Mouse (Mus musculus): ENCODE measurements around the gene Jak1. TPM values are rescaled to one million over a fixed set of nuclear protein-coding genes. Genes with fewer than 3 reads are reported as not detected.

Jak1 gene
- total and polyA plus RNA-seq, 3 experiments = 37.3 to 41.9 TPM; not detected in 1

- H3K9ac ChIP-seq (ENCODE audit: control insufficient read depth, low read depth, low read length, poor library complexity, severe bottlenecking) = no peak overlapping the region
- H3K79me2 ChIP-seq (ENCODE audit: control insufficient read depth, insufficient read depth, low read length, poor library complexity) = no peaks in the 10 kb centered on the region
- peaks cover 4 to 14% of the 10 kb centered on the region in 2 experiments for H3K4me1 ChIP-seq (ENCODE audit: control insufficient read depth in 1 of 2, insufficient read depth in 2 of 2, low read length in 2 of 2)
- no peak for DNase-seq (ENCODE audit: low read depth, low spot score)
- H3K36me3 ChIP-seq (ENCODE audit: control insufficient read depth in 1 of 2, insufficient read depth in 2 of 2, low read length in 2 of 2) = peaks cover 6 to 7% of the 10 kb centered on the region in 2 experiments
- no peak overlapping the region for H3K27ac ChIP-seq (ENCODE audit: control insufficient read depth, low read depth, low read length)
- TF ChIP-seq KAT2A (conservative IDR thresholded peaks at IDR 0.05; ENCODE audit: low read depth, low read length) (no peak), JUND (IDR thresholded peaks at IDR 0.05; ENCODE audit: low read depth, low read length) (no peak), RCOR1 (IDR thresholded peaks at IDR 0.05; ENCODE audit: low read depth, low read length) (no peak), NRF1 (IDR thresholded peaks at IDR 0.05; ENCODE audit: insufficient read depth, low read depth, low read length, poor library complexity, severe bottlenecking) (no peak), USF1 (IDR thresholded peaks at IDR 0.05; ENCODE audit: low read depth, low read length) (no peak), ELF1 (IDR thresholded peaks at IDR 0.05; ENCODE audit: low read depth, low read length) (no peak)
- H3K4me3 ChIP-seq (ENCODE audit: control insufficient read depth in 1 of 2, insufficient read depth in 1 of 2, low read depth in 2 of 2, low read length in 2 of 2) = no peak overlapping the region
- no peaks in the 10 kb centered on the region for H3K9me3 ChIP-seq (replicated peaks; ENCODE audit: insufficient read depth, low read length)
- H3K27me3 ChIP-seq (ENCODE audit: control insufficient read depth in 1 of 2, insufficient read depth in 2 of 2, low read length in 2 of 2) = no peaks in the 10 kb centered on the region
These were observed 105.8 kb downstream of the Jak1 start for GRCm38 (mm10) chr4:101159191-101159764.

GRCm38 (mm10) chr4:101158282-101158681 is 106.8 kb downstream of the Jak1 start:
- no peaks in the 10 kb centered on the region for H3K27me3 ChIP-seq (ENCODE audit: control insufficient read depth in 1 of 2, insufficient read depth in 2 of 2, low read length in 2 of 2)
- TF ChIP-seq EP300 (IDR thresholded peaks at IDR 0.05; ENCODE audit: low read depth in 1 of 2, low read length in 2 of 2) (no peak), E2F4 (IDR thresholded peaks at IDR 0.05; ENCODE audit: borderline replicate concordance, low read depth, low read length) (no peak), SMC3 (IDR thresholded peaks at IDR 0.05; ENCODE audit: low read depth, low read length) (no peak), MYC (IDR thresholded peaks at IDR 0.05; ENCODE audit: low read depth, low read length) (no peak), ZNF384 (IDR thresholded peaks at IDR 0.05; ENCODE audit: low read depth, low read length) (no peak), GATA1 (IDR thresholded peaks at IDR 0.05; ENCODE audit: low read depth, low read length) (no peak), SIN3A (IDR thresholded peaks at IDR 0.05; ENCODE audit: low read length) (no peak), UBTF (IDR thresholded peaks at IDR 0.05; ENCODE audit: borderline replicate concordance, insufficient read depth, low read depth, low read length) (no peak), ZC3H11A (IDR thresholded peaks at IDR 0.05; ENCODE audit: low read depth, low read length) (no peak), ETS1 (IDR thresholded peaks at IDR 0.05; ENCODE audit: low read depth, low read length) (no peak), USF1 (IDR thresholded peaks at IDR 0.05; ENCODE audit: low read depth, low read length) (no peak), MXI1 (IDR thresholded peaks at IDR 0.05; ENCODE audit: low read depth, low read length) (no peak), MAX (IDR thresholded peaks at IDR 0.05; ENCODE audit: low read length) (no peak), CHD2 (IDR thresholded peaks at IDR 0.05; ENCODE audit: low read length) (no peak), ZMIZ1 (IDR thresholded peaks at IDR 0.05; ENCODE audit: low read depth, low read length) (no peak), MAZ (IDR thresholded peaks at IDR 0.05; ENCODE audit: low read depth, low read length) (no peak)
- DNase-seq (ENCODE audit: low read depth, low spot score) = no peak
- peaks cover 4 to 14% of the 10 kb centered on the region in 2 experiments for H3K4me1 ChIP-seq (ENCODE audit: control insufficient read depth in 1 of 2, insufficient read depth in 2 of 2, low read length in 2 of 2)
- no peak overlapping the region for H3K4me3 ChIP-seq (ENCODE audit: control insufficient read depth in 1 of 2, insufficient read depth in 1 of 2, low read depth in 2 of 2, low read length in 2 of 2)
- no peak overlapping the region for H3K9ac ChIP-seq (ENCODE audit: control insufficient read depth, low read depth, low read length, poor library complexity, severe bottlenecking)
- no peaks in the 10 kb centered on the region for H3K9me3 ChIP-seq (replicated peaks; ENCODE audit: insufficient read depth, low read length)
- no peak overlapping the region for H3K27ac ChIP-seq (ENCODE audit: control insufficient read depth, low read depth, low read length)
- peaks cover 7 to 8% of the 10 kb centered on the region in 2 experiments for H3K36me3 ChIP-seq (ENCODE audit: control insufficient read depth in 1 of 2, insufficient read depth in 2 of 2, low read length in 2 of 2)
- no peaks in the 10 kb centered on the region for H3K79me2 ChIP-seq (ENCODE audit: control insufficient read depth, insufficient read depth, low read length, poor library complexity)
